Mouse (Mus musculus): ENCODE measurements at regions not wholly inside any gene's neighbourhood (a gene's known extent, or its start where the extent isn't known, plus 50 kb on each side); places are given as distances from the start of the nearest gene placed in this dataset.

GRCm38 (mm10) chr16:76433076-76433825 lies 59.6 kb upstream of the Nrip1 start:
- no peak overlapping the region for H3K27ac ChIP-seq (ENCODE audit: insufficient read depth, low read length)

GRCm38 (mm10) chr16:76432304-76432703 lies 58.7 kb upstream of the Nrip1 start:
- Histone ChIP-seq H3K27ac (ENCODE audit: insufficient read depth, low read length) (no peak overlapping the region), H3K36me3 (ENCODE audit: control insufficient read depth, insufficient read depth, low read length) (no peaks in the 10 kb centered on the region), H3K27me3 (ENCODE audit: control insufficient read depth, insufficient read depth, low read length) (no peaks in the 10 kb centered on the region), H3K4me3 (ENCODE audit: extremely low read depth, insufficient read depth, insufficient read length) (no peak overlapping the region), H3K4me1 (ENCODE audit: control insufficient read depth, insufficient read depth, insufficient read length) (no peaks in the 10 kb centered on the region; the same call in 1 of the 2 replicates)
- 84% methylated on average over 9 of the region's 9 CpGs for WGBS
- TF ChIP-seq POLR2A (IDR thresholded peaks at IDR 0.05; ENCODE audit: low read depth, low read length) (no peak), CTCF (IDR thresholded peaks at IDR 0.05; ENCODE audit: extremely low read depth, insufficient read depth, insufficient read length, insufficient replicate concordance) (no peak)
- no peak for DNase-seq (ENCODE audit: low read depth in 1 of 2, low spot score in 2 of 2)

More at GRCm38 (mm10) chr16:76433076-76433825, 59.6 kb upstream of the Nrip1 start:
- TF ChIP-seq POLR2A (IDR thresholded peaks at IDR 0.05; ENCODE audit: low read depth, low read length) (no peak), CTCF (IDR thresholded peaks at IDR 0.05; ENCODE audit: extremely low read depth, insufficient read depth, insufficient read length, insufficient replicate concordance) (no peak)
- Histone ChIP-seq H3K4me1 (ENCODE audit: control insufficient read depth, insufficient read depth, insufficient read length) (no peaks in the 10 kb centered on the region; the same call in 1 of the 2 replicates), H3K4me3 (ENCODE audit: extremely low read depth, insufficient read depth, insufficient read length) (no peak overlapping the region), H3K36me3 (ENCODE audit: control insufficient read depth, insufficient read depth, low read length) (no peaks in the 10 kb centered on the region), H3K27me3 (ENCODE audit: control insufficient read depth, insufficient read depth, low read length) (no peaks in the 10 kb centered on the region)
- no peak for DNase-seq (ENCODE audit: low read depth in 1 of 2, low spot score in 2 of 2)
- WGBS = 77% methylated on average over 24 of the region's 24 CpGs

GRCm38 (mm10) chr16:76429156-76429555 lies 55.5 kb upstream of the Nrip1 start:
- TF ChIP-seq CTCF (IDR thresholded peaks at IDR 0.05; ENCODE audit: extremely low read depth, insufficient read depth, insufficient read length, insufficient replicate concordance) (no peak), POLR2A (IDR thresholded peaks at IDR 0.05; ENCODE audit: low read depth, low read length) (no peak)
- Histone ChIP-seq H3K27me3 (ENCODE audit: control insufficient read depth, insufficient read depth, low read length) (no peaks in the 10 kb centered on the region), H3K4me1 (ENCODE audit: control insufficient read depth, insufficient read depth, insufficient read length) (no peaks in the 10 kb centered on the region), H3K27ac (ENCODE audit: insufficient read depth, low read length) (no peak overlapping the region), H3K4me3 (ENCODE audit: extremely low read depth, insufficient read depth, insufficient read length) (no peak overlapping the region), H3K36me3 (ENCODE audit: control insufficient read depth, insufficient read depth, low read length) (no peaks in the 10 kb centered on the region)
- whole genome bisulfite sequencing = 90% methylated on average over 3 of the region's 3 CpGs
- DNase-seq (ENCODE audit: low read depth in 1 of 2, low spot score in 2 of 2) = no peak

GRCm38 (mm10) chr16:76423964-76424363 lies 50.3 kb upstream of the Nrip1 start:
- no peaks in the 10 kb centered on the region for H3K36me3 ChIP-seq (ENCODE audit: control insufficient read depth, insufficient read depth, low read length)
- TF ChIP-seq CTCF (IDR thresholded peaks at IDR 0.05; ENCODE audit: extremely low read depth, insufficient read depth, insufficient read length, insufficient replicate concordance) (no peak), POLR2A (IDR thresholded peaks at IDR 0.05; ENCODE audit: low read depth, low read length) (no peak)
- no peaks in the 10 kb centered on the region for H3K4me1 ChIP-seq (ENCODE audit: control insufficient read depth, insufficient read depth, insufficient read length)
- no peak overlapping the region for H3K4me3 ChIP-seq (ENCODE audit: extremely low read depth, insufficient read depth, insufficient read length)
- H3K27ac ChIP-seq (ENCODE audit: insufficient read depth, low read length) = no peak overlapping the region
- H3K27me3 ChIP-seq (ENCODE audit: control insufficient read depth, insufficient read depth, low read length) = no peaks in the 10 kb centered on the region
- WGBS = 94% methylated on average over 14 of the region's 14 CpGs
- DNase-seq (ENCODE audit: low read depth in 1 of 2, low spot score in 2 of 2) = no peak
